11 mouse cellular contexts compared by ENCODE assay signal in genomic region chr19:37059623-37060022, GRCm38 (mm10).
DNase-seq lines count a peak whose midpoint lies in the region; ATAC-seq lines count a peak whose summit lies in the region.
"Had no signal": no experiment of that assay in that cellular context is flagged by ENCODE, and none has a peak within 500 bp of the region (broad histone marks: within the 10 kb centered on the region; RNA-seq: fewer than 3 reads in every experiment).

No protein-coding gene starts in this region.

- no peak for DNase-seq in liver, embryonic 11.5 days (ENCODE audit: low spot score)
- DNase-seq in cerebellum, adult 8-10 months: peak; percentile 46
- DNase-seq in layer of hippocampus, postnatal 36 days: no peak
- DNase-seq: lung, adult 18-20 months had no signal

- ATAC-seq in liver, embryonic 16.5 days (ENCODE audit: low read depth): peak; percentile 73
- no peak for ATAC-seq in liver, embryonic 11.5 days (replicated peaks; ENCODE audit: low FRiP score)
- ATAC-seq in heart, embryonic 11.5 days (replicated peaks; ENCODE audit: insufficient number of reproducible peaks, low FRiP score, low TSS enrichment): no peak
- 0 out of 2 replicates have a peak, but pooled peaks have one; percentile 23 for ATAC-seq in megakaryocyte progenitor cell, adult 5-6 weeks (replicated peaks; ENCODE audit: poor library complexity)
- ATAC-seq in intestine, embryonic 16.5 days: no peak
- ATAC-seq: inflammation-experienced regulatory T-cells, adult 6 months had no signal

- no peak overlapping the region for H3K4me3 ChIP-seq in liver, embryonic 16.5 days (ENCODE audit: low read depth, low read length)
- no peak overlapping the region for H3K4me3 ChIP-seq in liver, embryonic 11.5 days (ENCODE audit: low read depth, low read length)
- no peak overlapping the region for H3K4me3 ChIP-seq in heart, embryonic 11.5 days (ENCODE audit: low read depth, low read length)
- H3K4me3 ChIP-seq in intestine, embryonic 16.5 days (ENCODE audit: low read length): no peak overlapping the region
- H3K4me3 ChIP-seq: erythroblast, embryonic 14.5 days had no signal

- H3K4me1 ChIP-seq in liver, embryonic 16.5 days (ENCODE audit: control insufficient read depth, low read depth, low read length): no peaks in the 10 kb centered on the region; the same call in 1 of the 2 replicates
- H3K4me1 ChIP-seq in liver, embryonic 11.5 days (replicated peaks; ENCODE audit: control insufficient read depth, insufficient read depth, low read length): no peaks in the 10 kb centered on the region
- peaks cover 7% of the 10 kb centered on the region for H3K4me1 ChIP-seq in heart, embryonic 11.5 days (ENCODE audit: control insufficient read depth, insufficient read depth, low read length)
- no peaks in the 10 kb centered on the region for H3K4me1 ChIP-seq in intestine, embryonic 16.5 days (ENCODE audit: control insufficient read depth, insufficient read depth, low read length)

- H3K36me3 ChIP-seq in liver, embryonic 16.5 days (ENCODE audit: control insufficient read depth, insufficient read depth): no peaks in the 10 kb centered on the region
- H3K36me3 ChIP-seq in liver, embryonic 11.5 days (ENCODE audit: control insufficient read depth, insufficient read depth, low read length): no peaks in the 10 kb centered on the region
- no peaks in the 10 kb centered on the region for H3K36me3 ChIP-seq in heart, embryonic 11.5 days (ENCODE audit: control insufficient read depth, insufficient read depth, low read length)
- H3K36me3 ChIP-seq in intestine, embryonic 16.5 days (ENCODE audit: control insufficient read depth, insufficient read depth, low read length): no peaks in the 10 kb centered on the region

- H3K27ac ChIP-seq in liver, embryonic 16.5 days (ENCODE audit: low read length): no peak overlapping the region
- H3K27ac ChIP-seq in liver, embryonic 11.5 days (ENCODE audit: low read depth, low read length): no peak overlapping the region
- 0 out of 2 replicates have a peak overlapping the region, but pooled peaks have one; percentile 6 for H3K27ac ChIP-seq in heart, embryonic 11.5 days (ENCODE audit: low read depth, low read length)
- no peak overlapping the region for H3K27ac ChIP-seq in intestine, embryonic 16.5 days (ENCODE audit: low read length)
- H3K27ac ChIP-seq: stomach, postnatal 0 days had no signal

- H3K9me3 ChIP-seq in liver, embryonic 16.5 days (replicated peaks; ENCODE audit: control insufficient read depth, low read length): no peaks in the 10 kb centered on the region
- H3K9me3 ChIP-seq in liver, embryonic 11.5 days (ENCODE audit: control insufficient read depth, low read length): no peaks in the 10 kb centered on the region
- H3K9me3 ChIP-seq in heart, embryonic 11.5 days (replicated peaks; ENCODE audit: control insufficient read depth, low read length): no peaks in the 10 kb centered on the region
- H3K9me3 ChIP-seq in intestine, embryonic 16.5 days (ENCODE audit: control insufficient read depth, low read length): no peaks in the 10 kb centered on the region

- no peak overlapping the region for H3K9ac ChIP-seq in liver, embryonic 16.5 days (ENCODE audit: low read depth, low read length)
- no peak overlapping the region for H3K9ac ChIP-seq in liver, embryonic 11.5 days (ENCODE audit: low read depth, low read length)
- H3K9ac ChIP-seq in heart, embryonic 11.5 days (ENCODE audit: low read depth, low read length): no peak overlapping the region
- H3K9ac ChIP-seq in intestine, embryonic 16.5 days (ENCODE audit: low read depth, low read length): no peak overlapping the region

- 5% methylated on average over 2 of the region's 2 CpGs for WGBS in liver, embryonic 16.5 days (ENCODE audit: insufficient replicate concordance)
- WGBS in liver, embryonic 11.5 days: 37% methylated on average over 2 of the region's 2 CpGs
- WGBS in heart, embryonic 11.5 days (ENCODE audit: insufficient replicate concordance): 42% methylated on average over 2 of the region's 2 CpGs
- 41% methylated on average over 2 of the region's 2 CpGs for WGBS in intestine, embryonic 16.5 days

- H3K27me3 ChIP-seq in liver, embryonic 16.5 days (ENCODE audit: control insufficient read depth, insufficient read depth, low read depth, low read length): no peaks in the 10 kb centered on the region
- H3K27me3 ChIP-seq in liver, embryonic 11.5 days (replicated peaks; ENCODE audit: control insufficient read depth, insufficient read depth, low read length): no peaks in the 10 kb centered on the region
- no peaks in the 10 kb centered on the region for H3K27me3 ChIP-seq in heart, embryonic 11.5 days (ENCODE audit: control insufficient read depth, insufficient read depth, low read length)
- H3K27me3 ChIP-seq in intestine, embryonic 16.5 days (replicated peaks; ENCODE audit: control insufficient read depth, insufficient read depth, low read length): no peaks in the 10 kb centered on the region

- no peak overlapping the region for H3K4me2 ChIP-seq in liver, embryonic 16.5 days (ENCODE audit: low read depth, low read length)
- no peak overlapping the region for H3K4me2 ChIP-seq in liver, embryonic 11.5 days
- peak overlapping the region; percentile 16; the same call in 1 of the 2 replicates for H3K4me2 ChIP-seq in heart, embryonic 11.5 days
- no peak overlapping the region for H3K4me2 ChIP-seq in intestine, embryonic 16.5 days (ENCODE audit: low read depth, low read length)

Comparison
In these comparisons a context has a peak if more than half of its experiments do, and no peak if none do; other contexts are left out.
1. ATAC-seq: peak in liver, embryonic 16.5 days (single experiment) and megakaryocyte progenitor cell, adult 5-6 weeks (single experiment); none in liver, embryonic 11.5 days (single experiment), heart, embryonic 11.5 days (single experiment) and intestine, embryonic 16.5 days (single experiment).